Mouse (Mus musculus) limb, embryonic 10.5 days (tissue): Measurements from ENCODE around the gene Lrba. TPM values are rescaled to one million over a fixed set of nuclear protein-coding genes. Genes with fewer than 3 reads are reported as not detected.

Source experiments
- DNase-seq: peaks from one replicate; pipeline ENCODE4 v3.0.0-alpha.2; 2017; ENCODE audit warnings: low spot score
- H3K27ac ChIP-seq: fragments of 300-500 bp; sonication (generic); 2 replicates; pipeline ENCODE4 v1.5.1; 2016; ENCODE audit warnings: mild to moderate bottlenecking
- H3K27me3 ChIP-seq: fragments of 300-500 bp; sonication (generic); 2 replicates; pipeline ENCODE4 v1.6.1; 2016; ENCODE audit warnings: low read depth, mild to moderate bottlenecking; ENCODE audit not compliant: poor library complexity, severe bottlenecking
- H3K36me3 ChIP-seq: fragments of 300-500 bp; sonication (generic); 2 replicates; pipeline ENCODE4 v1.6.1; 2016; ENCODE audit warnings: mild to moderate bottlenecking, moderate library complexity
- H3K4me1 ChIP-seq: fragments of 300-500 bp; sonication (generic); 2 replicates; pipeline ENCODE4 v1.6.1; 2016
- H3K4me3 ChIP-seq: fragments of 300-500 bp; sonication (generic); 2 replicates; pipeline ENCODE4 v1.5.1; 2016; ENCODE audit warnings: mild to moderate bottlenecking, moderate library complexity
- H3K9me3 ChIP-seq: fragments of 300-500 bp; sonication (generic); replicated peaks from 2 replicates; pipeline ENCODE4 v1.6.1; 2016; ENCODE audit warnings: mild to moderate bottlenecking
- WGBS: fragments of 180-500 bp; shearing (Covaris S2); methylation state at CpG from one replicate; pipeline ENCODE4 v1.1.7; 2016; 5-methylcytosine and 5-hydroxymethylcytosine counted together
- polyA plus RNA-seq: library from polyadenylated mRNA; unstranded; fragments of >200 nt; fragmentation: Nextera tagmentation; extraction: Ambion mirVana; gene quantifications from 2 replicates; pipeline ENCODE4 v1.2.1, GENCODE M21; 2016

Gene Lrba
- polyA plus RNA-seq, 1 experiment from 2014 or later = 6.0 TPM

DNA sequence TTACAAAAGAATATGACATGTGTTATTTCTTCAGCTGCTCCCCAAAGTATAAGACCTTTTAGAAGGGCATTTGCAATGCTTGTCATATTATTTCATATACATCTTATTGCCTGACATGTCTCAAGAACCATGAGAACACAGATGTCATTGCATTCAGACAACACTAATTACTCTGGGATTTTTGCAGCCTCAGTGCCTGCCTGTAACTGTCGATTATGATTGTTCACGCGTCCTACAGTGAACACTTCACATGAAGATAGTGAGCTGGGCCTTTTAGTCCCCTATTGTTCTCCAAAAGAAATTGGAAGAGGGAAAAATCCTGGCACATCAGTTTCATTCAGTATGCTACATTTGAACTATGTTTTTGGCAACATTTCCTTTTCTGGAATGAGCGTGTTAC is 335.2 kb downstream of the Lrba start:
- Histone ChIP-seq H3K9me3 (no peaks in the 10 kb centered on the region), H3K27me3 (no peaks in the 10 kb centered on the region), H3K36me3 (no peaks in the 10 kb centered on the region), H3K4me1 (peaks cover 11% of the 10 kb centered on the region), H3K27ac (no peak overlapping the region), H3K4me3 (no peak overlapping the region)
- WGBS = 95% methylated on average over 4 of the region's 4 CpGs
- DNase-seq = no peak

GRCm38 (mm10) chr3:86560281-86561022 is 336.0 kb downstream of the Lrba start:
- H3K4me1 ChIP-seq = peaks cover 11% of the 10 kb centered on the region
- no peaks in the 10 kb centered on the region for H3K27me3 ChIP-seq
- no peak for DNase-seq
- 89% methylated on average over 4 of the region's 4 CpGs for WGBS
- no peaks in the 10 kb centered on the region for H3K36me3 ChIP-seq
- no peak overlapping the region for H3K27ac ChIP-seq
- no peak overlapping the region for H3K4me3 ChIP-seq
- H3K9me3 ChIP-seq = no peaks in the 10 kb centered on the region

DNA sequence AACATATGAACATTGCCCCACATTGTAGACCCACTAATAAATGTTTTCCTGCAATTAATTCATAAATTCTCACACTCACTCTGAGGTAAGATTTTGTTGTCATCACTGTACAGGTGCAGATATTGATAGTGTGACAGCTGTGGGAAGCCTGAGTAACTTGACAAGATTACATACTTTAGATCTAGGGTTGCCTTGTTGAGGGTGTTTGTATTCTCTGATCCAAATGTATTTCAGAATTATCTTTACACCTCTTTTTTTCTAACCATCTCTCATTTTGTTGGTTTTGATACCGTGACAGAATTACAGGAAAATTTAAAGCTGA is 336.5 kb downstream of the Lrba start:
- Histone ChIP-seq H3K27ac (no peak overlapping the region), H3K4me3 (no peak overlapping the region), H3K36me3 (no peaks in the 10 kb centered on the region), H3K4me1 (peaks cover 11% of the 10 kb centered on the region), H3K9me3 (no peaks in the 10 kb centered on the region), H3K27me3 (no peaks in the 10 kb centered on the region)
- DNase-seq = no peak
- 97% methylated on average over 1 of the region's 1 CpGs for WGBS

DNA sequence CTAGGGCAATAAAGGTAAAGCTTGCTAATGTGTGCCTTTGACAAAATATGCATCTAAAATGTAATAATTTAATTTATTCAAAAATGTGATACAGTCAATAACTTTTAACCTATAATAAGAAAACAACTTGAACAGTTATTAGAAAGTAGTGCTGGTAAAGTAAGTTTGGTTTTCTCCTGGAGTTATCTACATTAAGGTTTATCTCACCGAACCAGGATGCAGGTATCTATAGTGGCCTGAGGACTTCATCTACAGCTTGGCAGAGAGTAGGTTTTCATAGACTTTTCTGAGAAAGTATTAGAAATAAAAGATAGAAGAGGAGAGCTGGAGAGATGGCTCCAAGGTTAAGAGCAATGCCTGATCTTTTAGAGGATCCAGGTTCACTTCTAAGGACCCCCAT is 336.9 kb downstream of the Lrba start:
- 98% methylated on average over 1 of the region's 1 CpGs for WGBS
- no peak for DNase-seq
- H3K27ac ChIP-seq = no peak overlapping the region
- H3K4me3 ChIP-seq = no peak overlapping the region
- H3K9me3 ChIP-seq = no peaks in the 10 kb centered on the region
- no peaks in the 10 kb centered on the region for H3K27me3 ChIP-seq
- no peaks in the 10 kb centered on the region for H3K36me3 ChIP-seq
- H3K4me1 ChIP-seq = peaks cover 9% of the 10 kb centered on the region

DNA sequence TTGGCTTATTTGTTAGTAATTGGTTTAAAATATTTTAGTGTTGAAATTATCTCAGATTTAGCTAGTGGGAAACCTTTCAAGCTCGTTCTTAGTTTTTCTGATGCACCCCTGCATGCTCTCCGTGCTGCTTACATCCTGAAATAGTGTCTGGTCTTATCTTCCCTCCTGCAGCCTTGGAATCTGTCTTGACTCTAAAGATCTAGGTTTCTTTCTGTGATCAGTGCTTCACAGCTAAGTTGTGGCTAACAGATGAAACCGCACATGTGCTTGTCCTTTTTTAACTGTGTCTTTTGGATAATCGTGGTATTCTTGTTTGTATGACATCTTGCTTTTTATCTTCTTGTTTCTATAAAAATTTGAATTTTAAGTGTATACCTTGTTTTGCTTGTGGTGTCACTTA is 342.8 kb downstream of the Lrba start:
- Histone ChIP-seq H3K27ac (no peak overlapping the region), H3K4me1 (no peaks in the 10 kb centered on the region), H3K36me3 (no peaks in the 10 kb centered on the region), H3K27me3 (no peaks in the 10 kb centered on the region), H3K9me3 (no peaks in the 10 kb centered on the region), H3K4me3 (no peak overlapping the region)
- WGBS = 76% methylated on average over 4 of the region's 4 CpGs
- no peak for DNase-seq

GRCm38 (mm10) chr3:86571518-86571917 is 347.0 kb downstream of the Lrba start:
- H3K4me1 ChIP-seq = 0 out of 2 replicates have a peak, but pooled peaks cover 3% of the 10 kb centered on the region
- H3K36me3 ChIP-seq = no peaks in the 10 kb centered on the region
- 68% methylated on average over 4 of the region's 4 CpGs for whole genome bisulfite sequencing
- no peak for DNase-seq
- no peak overlapping the region for H3K27ac ChIP-seq
- H3K9me3 ChIP-seq = no peaks in the 10 kb centered on the region
- H3K4me3 ChIP-seq = no peak overlapping the region
- H3K27me3 ChIP-seq = no peaks in the 10 kb centered on the region

GRCm38 (mm10) chr3:86572519-86573244 is 348.2 kb downstream of the Lrba start:
- H3K4me3 ChIP-seq = no peak overlapping the region
- H3K27me3 ChIP-seq = no peaks in the 10 kb centered on the region
- H3K9me3 ChIP-seq = no peaks in the 10 kb centered on the region
- 66% methylated on average over 3 of the region's 3 CpGs for WGBS
- H3K36me3 ChIP-seq = no peaks in the 10 kb centered on the region
- H3K4me1 ChIP-seq = 0 out of 2 replicates have a peak, but pooled peaks cover 3% of the 10 kb centered on the region
- H3K27ac ChIP-seq = no peak overlapping the region
- DNase-seq = no peak

DNA sequence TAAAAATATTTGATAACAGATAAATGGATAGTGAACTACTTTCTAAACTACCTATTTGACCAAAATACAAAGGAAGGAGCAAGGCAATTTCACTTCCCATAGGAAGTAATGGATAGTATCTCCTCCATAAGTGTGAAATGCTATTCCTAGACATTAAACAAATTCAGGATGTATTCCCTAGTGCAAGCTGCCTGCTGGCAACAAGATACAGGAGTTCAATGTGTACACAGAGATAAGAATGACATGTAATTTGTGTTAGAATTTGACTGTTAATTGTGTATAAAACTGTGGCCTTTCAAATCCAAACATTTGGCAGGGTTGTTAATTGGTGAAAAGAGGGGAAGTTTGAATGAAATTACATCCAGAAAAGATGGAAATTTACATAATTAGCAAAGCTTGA is 350.8 kb downstream of the Lrba start:
- H3K27ac ChIP-seq = no peak overlapping the region
- H3K36me3 ChIP-seq = no peaks in the 10 kb centered on the region
- no peaks in the 10 kb centered on the region for H3K27me3 ChIP-seq
- DNase-seq = no peak
- no peak overlapping the region for H3K4me3 ChIP-seq
- H3K4me1 ChIP-seq = 0 out of 2 replicates have a peak, but pooled peaks cover 3% of the 10 kb centered on the region
- H3K9me3 ChIP-seq = no peaks in the 10 kb centered on the region

DNA sequence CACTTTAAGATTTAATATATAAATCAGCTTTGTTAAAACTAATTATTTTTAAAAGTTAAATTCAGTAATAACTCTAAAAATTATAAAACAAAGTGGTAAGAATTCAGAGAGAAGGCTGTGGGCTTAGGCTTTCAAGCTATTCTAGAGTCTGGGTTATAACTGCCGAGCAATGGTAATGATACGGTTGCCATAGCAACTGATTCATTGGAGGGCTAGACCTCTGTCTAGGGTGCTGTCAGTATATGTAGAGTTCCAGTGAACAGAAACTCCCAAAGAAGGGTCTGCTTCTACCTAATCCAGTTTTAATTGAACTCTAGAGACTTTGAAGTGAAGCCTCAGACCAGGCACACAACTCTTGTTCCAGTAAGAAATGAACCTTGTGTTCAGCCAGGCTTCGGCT is 377.8 kb downstream of the Lrba start:
- Histone ChIP-seq H3K4me1 (0 out of 2 replicates have a peak, but pooled peaks cover 2% of the 10 kb centered on the region), H3K27me3 (no peaks in the 10 kb centered on the region), H3K27ac (no peak overlapping the region), H3K9me3 (no peaks in the 10 kb centered on the region), H3K36me3 (no peaks in the 10 kb centered on the region), H3K4me3 (no peak overlapping the region)
- WGBS = 78% methylated on average over 3 of the region's 3 CpGs
- no peak for DNase-seq

GRCm38 (mm10) chr3:86605775-86606174 is 381.3 kb downstream of the Lrba start:
- WGBS = 75% methylated on average over 8 of the region's 8 CpGs

DNA sequence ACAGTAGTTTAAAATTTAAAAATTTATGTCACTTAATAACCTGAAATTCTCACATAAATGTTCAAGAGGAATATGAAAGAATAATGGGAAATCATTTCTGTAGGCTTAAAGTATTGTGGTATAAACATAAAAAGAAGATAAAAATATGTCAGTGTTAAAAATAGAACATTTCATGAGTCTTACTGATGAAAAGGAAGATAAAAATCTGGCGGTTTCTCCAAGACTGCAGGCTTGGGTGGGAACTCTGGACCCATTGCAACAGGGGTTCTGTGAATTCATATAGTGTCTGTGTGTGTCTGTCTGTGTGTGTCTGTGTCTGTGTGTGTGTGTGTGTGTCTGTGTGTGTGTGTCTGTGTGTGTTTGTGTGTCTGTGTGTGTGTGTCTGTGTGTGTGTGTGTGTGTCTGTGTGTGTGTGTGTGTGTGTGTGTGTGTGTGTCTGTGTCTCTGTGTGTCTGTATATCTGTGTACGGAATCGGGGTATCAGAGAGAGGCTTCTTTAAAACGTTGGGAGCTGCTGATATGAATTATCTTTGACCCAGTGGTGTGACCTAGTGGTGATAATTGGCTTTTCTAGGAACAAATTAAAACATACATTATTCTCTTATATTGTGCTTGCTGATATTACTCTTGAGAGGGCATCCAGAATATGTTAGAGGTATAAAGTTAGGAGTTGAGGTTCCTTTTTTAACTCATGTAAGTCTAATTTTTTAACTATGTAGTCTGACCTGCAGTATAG is 402.7 kb downstream of the Lrba start:
- no peaks in the 10 kb centered on the region for H3K36me3 ChIP-seq
- no peak overlapping the region for H3K27ac ChIP-seq
- H3K4me1 ChIP-seq = 0 out of 2 replicates have a peak, but pooled peaks cover 6% of the 10 kb centered on the region
- H3K4me3 ChIP-seq = no peak overlapping the region
- H3K9me3 ChIP-seq = no peaks in the 10 kb centered on the region
- no peaks in the 10 kb centered on the region for H3K27me3 ChIP-seq
- 67% methylated on average over 4 of the region's 4 CpGs for WGBS
- no peak for DNase-seq

More at GRCm38 (mm10) chr3:86605775-86606174, 381.3 kb downstream of the Lrba start:
- Histone ChIP-seq H3K9me3 (no peaks in the 10 kb centered on the region), H3K27me3 (no peaks in the 10 kb centered on the region), H3K4me1 (0 out of 2 replicates have a peak, but pooled peaks cover 2% of the 10 kb centered on the region), H3K4me3 (no peak overlapping the region), H3K27ac (no peak overlapping the region), H3K36me3 (no peaks in the 10 kb centered on the region)
- DNase-seq = no peak

DNA sequence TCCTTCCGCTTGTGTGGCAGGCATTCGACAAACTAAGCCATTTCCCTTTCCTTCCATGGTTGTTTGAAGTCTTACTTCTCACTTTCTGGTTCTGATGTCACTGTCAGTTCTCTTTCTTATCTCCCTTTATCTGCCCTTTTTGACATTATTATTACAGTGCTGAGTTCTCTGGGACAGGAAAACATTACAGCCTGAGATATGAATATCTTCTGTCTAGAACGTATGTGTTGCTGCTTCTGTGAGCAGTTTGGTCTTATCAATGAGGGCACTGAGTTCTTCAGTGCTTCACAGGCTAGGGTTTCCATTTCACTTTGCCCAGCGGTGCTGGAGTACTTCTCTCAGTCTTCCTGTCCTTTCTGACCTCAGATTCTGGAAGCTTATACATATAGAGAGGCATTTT is 404.9 kb downstream of the Lrba start:
- no peak for DNase-seq
- no peaks in the 10 kb centered on the region for H3K27me3 ChIP-seq
- no peaks in the 10 kb centered on the region for H3K9me3 ChIP-seq
- WGBS = 86% methylated on average over 4 of the region's 4 CpGs
- 0 out of 2 replicates have a peak, but pooled peaks cover 5% of the 10 kb centered on the region for H3K4me1 ChIP-seq
- no peaks in the 10 kb centered on the region for H3K36me3 ChIP-seq
- H3K27ac ChIP-seq = no peak overlapping the region
- H3K4me3 ChIP-seq = no peak overlapping the region

DNA sequence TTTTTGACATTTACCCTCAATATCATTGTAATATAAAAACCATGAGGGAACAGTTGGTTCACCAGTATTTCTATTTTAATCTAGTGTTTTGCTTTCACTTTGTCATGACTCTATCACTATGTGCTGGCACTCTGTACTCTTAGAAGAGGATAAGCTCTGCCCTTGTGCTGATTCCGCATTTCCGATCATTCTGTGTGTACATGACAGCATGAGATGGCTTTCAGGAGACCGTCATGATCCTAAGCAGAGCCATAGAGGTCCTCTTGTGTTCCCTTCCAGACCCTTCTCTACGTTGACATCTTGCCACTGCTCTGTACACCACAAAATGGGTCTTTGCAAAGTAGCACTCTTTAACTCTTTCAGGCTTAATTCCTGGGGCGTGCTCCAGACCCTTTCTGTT is 411.0 kb downstream of the Lrba start:
- WGBS = 81% methylated on average over 5 of the region's 5 CpGs
- Histone ChIP-seq H3K27me3 (no peaks in the 10 kb centered on the region), H3K4me3 (no peak overlapping the region), H3K36me3 (no peaks in the 10 kb centered on the region), H3K9me3 (no peaks in the 10 kb centered on the region), H3K27ac (no peak overlapping the region), H3K4me1 (no peaks in the 10 kb centered on the region)
- DNase-seq = no peak
